Mouse (Mus musculus): ENCODE measurements around the gene Gm3139. TPM values are rescaled to one million over a fixed set of nuclear protein-coding genes. Genes with fewer than 3 reads are reported as not detected.
"Not testable (repeated sequence)": the region's sequence is repeated elsewhere in the genome, so short reads cannot be mapped to it uniquely, and the experiment has no call there.

Gm3139 gene
- polyA plus RNA-seq (2014; fragmentation: Nextera tagmentation; extraction: Ambion mirVana) = not detected in 2 replicates

DNA sequence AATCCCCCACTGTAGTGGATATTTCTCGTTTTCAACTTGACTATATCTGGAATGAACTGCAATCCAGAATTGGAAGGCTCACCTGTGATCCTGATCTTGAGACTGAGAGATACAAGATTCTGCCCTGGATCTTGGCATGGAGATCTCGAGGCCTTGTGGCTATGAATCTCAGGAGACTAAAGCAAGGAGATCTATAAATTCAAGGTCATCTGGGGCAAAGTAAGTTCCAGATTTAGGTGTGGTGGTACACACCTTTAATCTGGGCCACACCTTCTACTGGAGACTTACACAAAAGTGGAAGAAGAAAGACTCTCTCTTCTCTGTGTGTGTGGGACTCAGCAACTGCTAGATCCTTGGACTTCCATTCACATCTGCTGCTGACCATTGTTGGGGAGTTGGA lies at the start of gene Gm3139:
Gm3139 (plus strand) TSS at position 301 of the 400 bp plus-strand sequence.
- H3K27me3 ChIP-seq (ENCODE audit: control insufficient read depth, insufficient read depth, low read length) = not testable (repeated sequence)
- no CpG with 5 or more reads among the region's 2 CpGs for WGBS

More for the DNA sequence above, at the start of gene Gm3139:
- not testable (repeated sequence) for H3K4me3 ChIP-seq (ENCODE audit: control insufficient read depth in 1 of 2, insufficient read depth in 1 of 2, low read depth in 1 of 2, low read length in 2 of 2); ATAC-seq (ENCODE audit: insufficient number of reproducible peaks, insufficient read depth, low FRiP score, low read depth); H3K27ac ChIP-seq (replicated peaks in 1 of 2; ENCODE audit: control insufficient read depth in 1 of 2, insufficient read depth in 1 of 2, low read depth in 2 of 2, low read length in 2 of 2); H3K4me1 ChIP-seq (ENCODE audit: control insufficient read depth in 2 of 2, insufficient read depth in 2 of 2, low read length in 2 of 2); H3K4me2 ChIP-seq (ENCODE audit: low read length); H3K36me3 ChIP-seq (ENCODE audit: control insufficient read depth, insufficient read depth, low read length); H3K9ac ChIP-seq (ENCODE audit: low read length); H3K9me3 ChIP-seq (ENCODE audit: control insufficient read depth, low read length)

Other genes starting within 250 kb of the Gm3139 start
- gene A430089I19Rik, start 219.5 kb upstream of the Gm3139 start, polyA plus RNA-seq (2014; fragmentation: Nextera tagmentation; extraction: Ambion mirVana) = not detected in 2 replicates
- gene Gm6502, start 211.9 kb upstream of the Gm3139 start, polyA plus RNA-seq (2014; fragmentation: Nextera tagmentation; extraction: Ambion mirVana) = not detected in 2 replicates
- not detected in 2 replicates for gene AA792892, start 186.5 kb upstream of the Gm3139 start, polyA plus RNA-seq (2014; fragmentation: Nextera tagmentation; extraction: Ambion mirVana)
- gene Gm7682, start 80.5 kb upstream of the Gm3139 start, polyA plus RNA-seq (2014; fragmentation: Nextera tagmentation; extraction: Ambion mirVana) = not detected in 2 replicates
- not detected in 2 replicates for gene Gm3147, start 90.1 kb downstream of the Gm3139 start, polyA plus RNA-seq (2014; fragmentation: Nextera tagmentation; extraction: Ambion mirVana)
- not detected in 2 replicates for gene Gm6509, start 97.7 kb downstream of the Gm3139 start, polyA plus RNA-seq (2014; fragmentation: Nextera tagmentation; extraction: Ambion mirVana)
- not detected in 2 replicates for gene Gm6205, start 122.1 kb downstream of the Gm3139 start, polyA plus RNA-seq (2014; fragmentation: Nextera tagmentation; extraction: Ambion mirVana)